Comparison of ENCODE assay signal across 10 mouse cellular contexts in genomic region chr2:18756144-18756543, GRCm38 (mm10).
DNase-seq lines count a peak whose midpoint lies in the region; ATAC-seq and TF ChIP-seq lines count a peak whose summit lies in the region.
"Had no signal": no experiment of that assay in that cellular context is flagged by ENCODE, and none has a peak within 500 bp of the region (broad histone marks: within the 10 kb centered on the region; RNA-seq: fewer than 3 reads in every experiment).

No protein-coding gene starts in this region.

- no peaks in the 10 kb centered on the region for H3K27me3 ChIP-seq in hindbrain, postnatal 0 days (ENCODE audit: insufficient read depth, low read length)
- H3K27me3 ChIP-seq in hindbrain, embryonic 11.5 days (ENCODE audit: control insufficient read depth, insufficient read depth, low read length) = no peaks in the 10 kb centered on the region
- H3K27me3 ChIP-seq: embryonic facial prominence, embryonic 15.5 days had no signal

- 40% methylated on average over 2 of the region's 2 CpGs for WGBS in hindbrain, postnatal 0 days
- WGBS in hindbrain, embryonic 11.5 days = 67% methylated on average over 2 of the region's 2 CpGs

- no peak for ATAC-seq in hindbrain, postnatal 0 days
- no peak for ATAC-seq in hindbrain, embryonic 11.5 days (ENCODE audit: low FRiP score)
- peak; percentile 42 for ATAC-seq in granulocyte monocyte progenitor cell, adult 5-6 weeks (replicated peaks; ENCODE audit: poor library complexity, severe bottlenecking)

- H3K4me3 ChIP-seq in hindbrain, postnatal 0 days (ENCODE audit: low read length) = no peak overlapping the region
- no peak overlapping the region for H3K4me3 ChIP-seq in hindbrain, embryonic 11.5 days (ENCODE audit: low read depth, low read length)
- H3K4me3 ChIP-seq: embryonic facial prominence, embryonic 15.5 days; megakaryocyte, embryonic 14.5 days had no signal

- DNase-seq in hindbrain, postnatal 0 days (ENCODE audit: low spot score) = peak; percentile 73
- no peak for DNase-seq in hindbrain, embryonic 11.5 days (ENCODE audit: low spot score)
- DNase-seq in 3134 (ENCODE audit: extremely low read depth, insufficient read length, low spot score) = peak; percentile 7
- peak; percentile 80 for DNase-seq in 3T3-L1 (ENCODE audit: low read depth, low spot score)
- DNase-seq in urinary bladder, postnatal 10 days (ENCODE audit: low spot score) = no peak
- DNase-seq in cerebellum, postnatal 25 days = no peak
- DNase-seq: adrenal gland, postnatal 25 days had no signal

- TF ChIP-seq CTCF in hindbrain, postnatal 0 days (IDR thresholded peaks at IDR 0.05; ENCODE audit: low read depth) = no peak

- no peak overlapping the region for H3K27ac ChIP-seq in hindbrain, postnatal 0 days
- H3K27ac ChIP-seq in hindbrain, embryonic 11.5 days (ENCODE audit: low read depth, low read length) = no peak overlapping the region
- H3K27ac ChIP-seq: embryonic facial prominence, embryonic 15.5 days had no signal

- no peaks in the 10 kb centered on the region for H3K4me1 ChIP-seq in hindbrain, postnatal 0 days (ENCODE audit: insufficient read depth, low read length)
- H3K4me1 ChIP-seq in hindbrain, embryonic 11.5 days (replicated peaks; ENCODE audit: control insufficient read depth, insufficient read depth, low read length) = no peaks in the 10 kb centered on the region
- H3K4me1 ChIP-seq: embryonic facial prominence, embryonic 15.5 days had no signal

- no peak overlapping the region for H3K4me2 ChIP-seq in hindbrain, postnatal 0 days (ENCODE audit: low read depth, low read length)
- H3K4me2 ChIP-seq in hindbrain, embryonic 11.5 days (replicated peaks; ENCODE audit: low read depth, low read length) = no peak overlapping the region
- H3K4me2 ChIP-seq: embryonic facial prominence, embryonic 15.5 days had no signal

- no peaks in the 10 kb centered on the region for H3K36me3 ChIP-seq in hindbrain, postnatal 0 days (ENCODE audit: insufficient read depth, low read length)
- no peaks in the 10 kb centered on the region for H3K36me3 ChIP-seq in hindbrain, embryonic 11.5 days (ENCODE audit: control insufficient read depth, insufficient read depth, low read length)
- H3K36me3 ChIP-seq: embryonic facial prominence, embryonic 15.5 days had no signal

- no peak overlapping the region for H3K9ac ChIP-seq in hindbrain, postnatal 0 days (replicated peaks; ENCODE audit: low read length)
- no peak overlapping the region for H3K9ac ChIP-seq in hindbrain, embryonic 11.5 days (ENCODE audit: low read depth, low read length)
- H3K9ac ChIP-seq: embryonic facial prominence, embryonic 15.5 days had no signal

- H3K9me3 ChIP-seq in hindbrain, postnatal 0 days (ENCODE audit: low read length) = no peaks in the 10 kb centered on the region
- no peaks in the 10 kb centered on the region for H3K9me3 ChIP-seq in hindbrain, embryonic 11.5 days (ENCODE audit: control insufficient read depth, low read length)
- H3K9me3 ChIP-seq: embryonic facial prominence, embryonic 15.5 days; megakaryocyte, embryonic 14.5 days had no signal

Comparison
In these comparisons a context has a peak if more than half of its experiments do, and no peak if none do; other contexts are left out.
1. DNase-seq: peak in hindbrain, postnatal 0 days (single experiment), 3134 (single experiment) and 3T3-L1 (single experiment); none in hindbrain, embryonic 11.5 days (single experiment), urinary bladder, postnatal 10 days (single experiment) and cerebellum, postnatal 25 days (0 of 2).